In the genomic region with DNA sequence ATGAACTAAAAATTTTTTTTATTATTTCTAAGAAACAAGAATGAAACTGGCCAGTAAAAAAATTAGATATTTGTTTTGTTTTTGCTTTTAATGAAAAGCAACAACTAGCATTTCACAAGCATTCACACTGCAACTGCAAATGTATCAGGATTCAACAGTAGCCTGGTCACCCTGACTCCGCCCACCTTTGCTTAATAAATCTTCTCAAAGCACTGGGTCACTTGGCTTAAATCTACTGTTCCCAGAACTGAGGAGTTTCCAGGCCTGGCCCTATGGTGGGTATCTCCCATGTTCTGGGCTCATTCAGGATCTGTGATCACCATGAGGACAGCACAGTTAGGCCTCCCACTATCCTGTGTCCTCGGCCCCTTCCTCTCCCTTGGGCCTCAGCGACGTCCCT, we compare ENCODE assay signal across 23 mouse cellular contexts. TPM values are rescaled to one million over a fixed set of nuclear protein-coding genes. Genes with fewer than 3 reads are reported as not detected.
DNase-seq lines count a peak whose midpoint lies in the region; ATAC-seq and TF ChIP-seq lines count a peak whose summit lies in the region.
"Had no signal": no experiment of that assay in that cellular context is flagged by ENCODE, and none has a peak within 500 bp of the region (broad histone marks: within the 10 kb centered on the region; RNA-seq: fewer than 3 reads in every experiment).

No protein-coding gene starts in this region.

- DNase-seq in adrenal gland, postnatal 14 days = peak; percentile 41
- DNase-seq in adrenal gland, postnatal 4 days (ENCODE audit: low spot score in 2 of 2) = no peak
- DNase-seq in heart, adult 11 months = no peak
- DNase-seq in kidney, adult 18-20 months = no peak
- DNase-seq: cerebellum, adult 9-10 months; gastrocnemius, postnatal 14 days; layer of hippocampus, adult 9-11 months; left cerebral cortex, postnatal 4 days; liver; lung, postnatal 10 days; thymus, postnatal 25 days had no signal

- no peak overlapping the region; the same call in 1 of the 2 replicates for H3K9ac ChIP-seq in heart, embryonic 16.5 days (ENCODE audit: low read length)
- 0 out of 2 replicates have a peak overlapping the region, but pooled peaks have one; percentile 11 for H3K9ac ChIP-seq in kidney, embryonic 16.5 days (replicated peaks; ENCODE audit: low read length)
- no peak overlapping the region for H3K9ac ChIP-seq in intestine, postnatal 0 days (ENCODE audit: low read depth, low read length)
- H3K9ac ChIP-seq: embryonic facial prominence, embryonic 12.5 days; forebrain, embryonic 15.5 days; hindbrain, embryonic 15.5 days; midbrain, embryonic 15.5 days had no signal

- peak overlapping the region; percentile 93 for H3K27ac ChIP-seq in heart, embryonic 16.5 days (ENCODE audit: low read length)
- peak overlapping the region; percentile 41; the same call in 1 of the 2 replicates for H3K27ac ChIP-seq in kidney, embryonic 16.5 days (ENCODE audit: low read length)
- H3K27ac ChIP-seq in intestine, postnatal 0 days (ENCODE audit: low read depth, low read length) = no peak overlapping the region
- H3K27ac ChIP-seq: hindbrain, embryonic 15.5 days; left cerebral cortex, adult 2 months; midbrain, embryonic 15.5 days had no signal

- no peak overlapping the region for H3K4me2 ChIP-seq in heart, embryonic 16.5 days (ENCODE audit: low read depth, low read length)
- H3K4me2 ChIP-seq in kidney, embryonic 16.5 days (replicated peaks; ENCODE audit: low read depth, low read length) = no peak overlapping the region
- 0 out of 2 replicates have a peak overlapping the region, but pooled peaks have one; percentile 9 for H3K4me2 ChIP-seq in intestine, postnatal 0 days (replicated peaks; ENCODE audit: low read depth)
- H3K4me2 ChIP-seq: embryonic facial prominence, embryonic 12.5 days; forebrain, embryonic 15.5 days; heart, embryonic 11.5 days; hindbrain, embryonic 15.5 days; midbrain, embryonic 15.5 days had no signal

- H3K36me3 ChIP-seq in heart, embryonic 16.5 days (ENCODE audit: control insufficient read depth, insufficient read depth) = no peaks in the 10 kb centered on the region
- no peaks in the 10 kb centered on the region for H3K36me3 ChIP-seq in kidney, embryonic 16.5 days (ENCODE audit: insufficient read depth, low read length)
- H3K36me3 ChIP-seq in intestine, postnatal 0 days (ENCODE audit: control insufficient read depth, insufficient read depth) = 0 out of 2 replicates have a peak, but pooled peaks cover 6% of the 10 kb centered on the region
- H3K36me3 ChIP-seq: embryonic facial prominence, embryonic 12.5 days; forebrain, embryonic 15.5 days; hindbrain, embryonic 15.5 days; midbrain, embryonic 15.5 days had no signal

- H3K4me1 ChIP-seq in heart, embryonic 16.5 days (ENCODE audit: control insufficient read depth, insufficient read depth, low read length) = peaks cover 78% of the 10 kb centered on the region
- peaks cover 58% of the 10 kb centered on the region for H3K4me1 ChIP-seq in kidney, embryonic 16.5 days (ENCODE audit: insufficient read depth, low read length)
- peaks cover 19% of the 10 kb centered on the region for H3K4me1 ChIP-seq in intestine, postnatal 0 days (replicated peaks; ENCODE audit: control insufficient read depth, insufficient read depth, low read length)

- no peak for ATAC-seq in heart, embryonic 16.5 days (replicated peaks; ENCODE audit: extremely low read depth, insufficient read depth, low FRiP score)
- ATAC-seq in kidney, embryonic 16.5 days (ENCODE audit: low FRiP score, low TSS enrichment) = no peak
- ATAC-seq in intestine, postnatal 0 days = no peak
- ATAC-seq: CD4-positive, CD25-positive, alpha-beta regulatory T cell, adult 4 months; forebrain, embryonic 15.5 days; midbrain, embryonic 15.5 days had no signal

- TF ChIP-seq CTCF in intestine, postnatal 0 days (IDR thresholded peaks at IDR 0.05; ENCODE audit: low read depth) = no peak

- H3K9me3 ChIP-seq in heart, embryonic 16.5 days (replicated peaks; ENCODE audit: control insufficient read depth, low read length) = no peaks in the 10 kb centered on the region
- no peaks in the 10 kb centered on the region for H3K9me3 ChIP-seq in kidney, embryonic 16.5 days (ENCODE audit: low read length)
- H3K9me3 ChIP-seq in intestine, postnatal 0 days (ENCODE audit: control insufficient read depth) = no peaks in the 10 kb centered on the region
- H3K9me3 ChIP-seq: embryonic facial prominence, embryonic 12.5 days; forebrain, embryonic 15.5 days; hindbrain, embryonic 15.5 days; midbrain, embryonic 15.5 days had no signal

- WGBS in heart, embryonic 16.5 days = 82% methylated on average over 4 of the region's 4 CpGs
- WGBS in kidney, embryonic 16.5 days = 65% methylated on average over 4 of the region's 4 CpGs
- WGBS in intestine, postnatal 0 days = 74% methylated on average over 4 of the region's 4 CpGs

- H3K4me3 ChIP-seq in heart, embryonic 16.5 days (ENCODE audit: low read length) = no peak overlapping the region
- no peak overlapping the region for H3K4me3 ChIP-seq in kidney, embryonic 16.5 days (ENCODE audit: low read length)
- no peak overlapping the region for H3K4me3 ChIP-seq in intestine, postnatal 0 days (ENCODE audit: low read depth, low read length)
- H3K4me3 ChIP-seq: embryonic facial prominence, embryonic 12.5 days; erythroblast, embryonic 14.5 days; forebrain, embryonic 15.5 days; hindbrain, embryonic 15.5 days; left cerebral cortex, adult 2 months; midbrain, embryonic 15.5 days; myocyte had no signal

- H3K27me3 ChIP-seq in heart, embryonic 16.5 days (ENCODE audit: control insufficient read depth, insufficient read depth, low read length) = no peaks in the 10 kb centered on the region
- no peaks in the 10 kb centered on the region for H3K27me3 ChIP-seq in kidney, embryonic 16.5 days (ENCODE audit: insufficient read depth, low read length)
- no peaks in the 10 kb centered on the region for H3K27me3 ChIP-seq in intestine, postnatal 0 days (replicated peaks; ENCODE audit: control insufficient read depth, insufficient read depth, low read length)
- H3K27me3 ChIP-seq: embryonic facial prominence, embryonic 12.5 days; forebrain, embryonic 15.5 days; hindbrain, embryonic 15.5 days; midbrain, embryonic 15.5 days had no signal

RNA-seq across cellular contexts. Expression of a gene that starts 17.9 kb away (rescaled TPM):
- total RNA-seq in adrenal gland, postnatal 14 days (2021) = 23.6 and 30.5 TPM in 2 replicates
- total RNA-seq in adrenal gland, postnatal 4 days (2021) = 10 to 100 TPM; 23.7 to 60.5 TPM
- 144 and 166 TPM in 2 replicates for polyA plus RNA-seq in heart, embryonic 16.5 days (2015; fragmentation: Nextera tagmentation; extraction: Ambion mirVana)
- 240 and 248 TPM in 2 replicates for polyA plus RNA-seq in kidney, embryonic 16.5 days (2015; fragmentation: Nextera tagmentation; extraction: Ambion mirVana)
- polyA plus RNA-seq in intestine, postnatal 0 days (2015; fragmentation: Nextera tagmentation; extraction: Ambion mirVana) = 342 and 379 TPM in 2 replicates
